Mouse (Mus musculus): ENCODE results near the gene Zfp335. TPM values are rescaled to one million over a fixed set of nuclear protein-coding genes. Genes with fewer than 3 reads are reported as not detected.

Gene Zfp335
- 16.2 and 16.9 TPM in 2 replicates for polyA plus RNA-seq (2015; fragmentation: Nextera tagmentation; extraction: Ambion mirVana)

DNA sequence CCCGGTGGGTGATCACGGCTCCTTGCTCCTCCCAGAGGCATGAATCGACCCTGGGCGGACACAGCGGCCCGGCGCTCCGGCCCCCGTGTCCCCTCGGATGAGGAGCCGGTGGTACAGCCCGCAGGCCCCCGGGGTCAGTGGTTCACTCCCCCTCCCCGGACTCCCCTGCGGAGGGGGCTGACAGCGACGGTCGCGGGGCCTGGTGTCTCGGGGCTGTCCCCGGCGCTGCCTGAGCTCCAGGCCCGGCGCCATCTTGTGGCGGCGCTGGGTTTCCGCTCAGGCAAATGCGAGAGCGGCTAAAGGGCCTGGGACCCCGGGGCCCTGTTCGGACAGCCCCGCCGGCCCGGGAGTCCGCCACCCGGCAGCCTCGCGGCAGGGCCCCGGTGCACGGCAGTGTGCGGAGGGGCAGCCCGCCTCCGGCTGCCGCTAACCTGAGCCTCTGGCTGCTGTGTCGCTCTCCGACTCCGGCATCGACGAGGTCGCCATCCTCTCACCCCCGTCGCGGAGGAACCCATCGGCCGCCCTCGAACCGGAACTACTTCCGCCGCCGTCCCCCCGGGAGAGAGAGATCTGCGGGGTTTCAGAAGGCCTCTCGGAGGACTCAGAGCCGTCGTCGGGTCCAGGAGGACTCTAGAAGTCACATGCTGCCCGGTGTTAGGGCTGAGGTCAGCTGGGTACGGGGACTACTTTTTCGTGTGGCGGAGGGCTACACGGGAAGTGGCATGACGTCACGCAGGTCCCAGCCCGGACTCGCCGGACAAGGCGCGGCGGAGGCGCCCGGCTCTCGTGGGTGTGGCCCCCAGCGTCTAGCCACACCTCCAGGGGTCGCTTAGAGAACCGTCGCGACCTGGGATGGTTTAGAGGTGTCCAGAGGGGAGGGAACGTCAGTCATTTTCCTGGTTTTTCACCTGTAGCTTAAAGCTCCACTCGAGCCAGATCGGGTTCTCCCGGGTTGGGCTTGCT is at the start of gene Zfp335:
Gene Zfp335, minus strand, starts transcription at position 672 of the 963 bp plus-strand sequence.
- H3K9me3 ChIP-seq (replicated peaks; ENCODE audit: control insufficient read depth, low read length, poor library complexity, severe bottlenecking), result no peaks in the 10 kb centered on the region
- no peaks in the 10 kb centered on the region for H3K27me3 ChIP-seq (ENCODE audit: control insufficient read depth, insufficient read depth, low read depth, low read length)
- H3K4me1 ChIP-seq (ENCODE audit: control insufficient read depth, insufficient read depth, low read length), result peaks cover 19% of the 10 kb centered on the region
- peak within 1 kb of the TSS; percentile 95 for H3K9ac ChIP-seq (ENCODE audit: low read depth, low read length)
- peak within 1 kb of the TSS; percentile 100 for H3K27ac ChIP-seq (ENCODE audit: low read length)
- peak within 1 kb of the TSS; percentile 72 for H3K4me3 ChIP-seq (ENCODE audit: low read depth, low read length)
- under 1% methylated on average over 90 of the region's 91 CpGs for WGBS
- peak within 1 kb of the TSS; percentile 92 for H3K4me2 ChIP-seq (ENCODE audit: low read length)
- H3K36me3 ChIP-seq (ENCODE audit: control insufficient read depth, insufficient read depth, low read length), result peaks cover 20% of the 10 kb centered on the region
- peak; percentile 89 for ATAC-seq

GRCm38 (mm10) chr2:164960716-164961441 is 49.3 kb upstream of the Zfp335 start, which contains the start of gene Slc12a5:
TSS of gene Slc12a5 (plus strand) at chr2:164960802.
- H3K27ac ChIP-seq (ENCODE audit: low read length), result peak within 1 kb of the TSS; percentile 74
- peak within 1 kb of the TSS; percentile 55 for H3K4me2 ChIP-seq (ENCODE audit: low read length)
- peak within 1 kb of the TSS; percentile 58 for H3K4me3 ChIP-seq (ENCODE audit: low read depth, low read length)
- H3K27me3 ChIP-seq (ENCODE audit: control insufficient read depth, insufficient read depth, low read depth, low read length), result no peaks in the 10 kb centered on the region
- no peaks in the 10 kb centered on the region for H3K36me3 ChIP-seq (ENCODE audit: control insufficient read depth, insufficient read depth, low read length)
- peak within 1 kb of the TSS; percentile 64 for H3K9ac ChIP-seq (ENCODE audit: low read depth, low read length)
- peak; percentile 43 for ATAC-seq
- WGBS, result 3% methylated on average over 31 of the region's 54 CpGs
- peaks cover 40% of the 10 kb centered on the region for H3K4me1 ChIP-seq (ENCODE audit: control insufficient read depth, insufficient read depth, low read length)
- H3K9me3 ChIP-seq (replicated peaks; ENCODE audit: control insufficient read depth, low read length, poor library complexity, severe bottlenecking), result no peaks in the 10 kb centered on the region; the same call in 1 of the 2 replicates

DNA sequence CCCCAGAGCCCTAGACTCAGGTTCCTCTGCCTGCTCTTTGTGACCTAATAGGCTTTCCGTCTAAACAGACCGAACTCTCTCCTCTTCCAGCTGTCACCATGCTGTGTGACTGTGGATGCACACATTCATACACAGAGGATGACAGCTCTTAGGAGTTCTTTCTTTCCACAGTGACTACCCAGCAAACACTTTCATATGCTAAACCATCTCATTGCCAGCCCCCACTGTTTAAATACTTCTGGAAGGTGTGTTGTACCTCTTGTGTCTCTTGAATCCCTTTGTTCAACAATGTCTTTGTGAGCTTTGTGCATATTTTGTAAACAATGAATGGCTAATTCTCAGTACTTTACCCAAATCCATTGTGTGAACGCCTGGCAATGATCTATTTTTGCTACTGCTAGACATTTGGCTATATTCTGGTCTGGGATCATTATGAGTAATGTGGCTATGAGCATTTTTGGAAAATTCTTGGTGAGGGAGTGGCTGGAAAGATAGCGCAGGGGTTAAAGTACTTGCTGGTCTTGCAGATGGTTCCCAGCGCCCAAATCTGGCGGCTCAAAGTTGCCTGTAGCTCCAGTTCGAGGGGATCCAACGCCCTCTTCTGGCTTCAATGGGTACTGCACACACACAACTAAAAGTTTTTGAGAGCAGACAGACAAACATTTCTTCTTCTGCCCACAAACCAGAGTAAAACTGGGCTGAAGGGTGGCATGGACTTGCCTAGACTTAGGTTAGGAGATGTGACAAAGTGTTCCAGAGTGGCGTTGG is 46.2 kb upstream of the Zfp335 start:
- no peak overlapping the region for H3K9ac ChIP-seq (ENCODE audit: low read depth, low read length)
- no peaks in the 10 kb centered on the region for H3K36me3 ChIP-seq (ENCODE audit: control insufficient read depth, insufficient read depth, low read length)
- no peaks in the 10 kb centered on the region; the same call in 1 of the 2 replicates for H3K9me3 ChIP-seq (replicated peaks; ENCODE audit: control insufficient read depth, low read length, poor library complexity, severe bottlenecking)
- ATAC-seq, result no peak
- no peak overlapping the region for H3K27ac ChIP-seq (ENCODE audit: low read length)
- WGBS, result 63% methylated on average over 9 of the region's 9 CpGs
- no peaks in the 10 kb centered on the region for H3K27me3 ChIP-seq (ENCODE audit: control insufficient read depth, insufficient read depth, low read depth, low read length)
- no peak overlapping the region for H3K4me2 ChIP-seq (ENCODE audit: low read length)
- H3K4me1 ChIP-seq (ENCODE audit: control insufficient read depth, insufficient read depth, low read length), result peaks cover 19% of the 10 kb centered on the region
- no peak overlapping the region for H3K4me3 ChIP-seq (ENCODE audit: low read depth, low read length)

DNA sequence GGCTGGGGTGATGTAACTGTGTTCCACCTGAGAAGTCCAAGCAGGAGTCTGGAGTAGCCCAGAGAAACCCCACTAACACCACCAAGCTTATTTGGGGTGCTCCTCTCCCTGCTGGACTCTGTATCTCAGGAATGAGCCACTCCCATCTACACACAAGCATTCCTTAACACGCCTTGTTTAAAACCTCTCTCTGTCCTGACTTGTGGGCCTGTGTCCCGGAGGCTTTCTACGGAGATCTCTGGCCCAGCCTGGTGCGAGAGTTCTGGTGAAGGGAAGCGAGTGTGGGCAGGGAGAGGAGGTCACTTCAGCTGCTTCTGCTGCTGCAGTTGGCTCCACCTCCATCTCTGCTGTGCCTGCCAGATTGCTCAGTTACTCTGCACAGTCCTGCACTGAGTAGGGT is 44.6 kb upstream of the Zfp335 start:
- Histone ChIP-seq H3K4me1 (ENCODE audit: control insufficient read depth, insufficient read depth, low read length) (peaks cover 11% of the 10 kb centered on the region; the same call in 1 of the 2 replicates), H3K27me3 (ENCODE audit: control insufficient read depth, insufficient read depth, low read depth, low read length) (peaks cover 4% of the 10 kb centered on the region), H3K36me3 (ENCODE audit: control insufficient read depth, insufficient read depth, low read length) (no peaks in the 10 kb centered on the region), H3K4me2 (ENCODE audit: low read length) (no peak overlapping the region), H3K9me3 (replicated peaks; ENCODE audit: control insufficient read depth, low read length, poor library complexity, severe bottlenecking) (no peaks in the 10 kb centered on the region; the same call in 1 of the 2 replicates), H3K4me3 (ENCODE audit: low read depth, low read length) (no peak overlapping the region), H3K27ac (ENCODE audit: low read length) (no peak overlapping the region), H3K9ac (ENCODE audit: low read depth, low read length) (no peak overlapping the region)
- WGBS, result 73% methylated on average over 5 of the region's 5 CpGs
- no peak for ATAC-seq

- H3K36me3 ChIP-seq (ENCODE audit: control insufficient read depth, insufficient read depth, low read length), result no peaks in the 10 kb centered on the region
- no peak overlapping the region for H3K9ac ChIP-seq (ENCODE audit: low read depth, low read length)
- ATAC-seq, result no peak
- no peak overlapping the region for H3K4me3 ChIP-seq (ENCODE audit: low read depth, low read length)
- no peak overlapping the region for H3K27ac ChIP-seq (ENCODE audit: low read length)
- WGBS, result 71% methylated on average over 4 of the region's 4 CpGs
- no peaks in the 10 kb centered on the region; the same call in 1 of the 2 replicates for H3K9me3 ChIP-seq (replicated peaks; ENCODE audit: control insufficient read depth, low read length, poor library complexity, severe bottlenecking)
- H3K4me1 ChIP-seq (ENCODE audit: control insufficient read depth, insufficient read depth, low read length), result peaks cover 11% of the 10 kb centered on the region; the same call in 1 of the 2 replicates
- H3K4me2 ChIP-seq (ENCODE audit: low read length), result no peak overlapping the region
- peaks cover 9% of the 10 kb centered on the region for H3K27me3 ChIP-seq (ENCODE audit: control insufficient read depth, insufficient read depth, low read depth, low read length)
Observed at GRCm38 (mm10) chr2:164955725-164956124, 44.2 kb upstream of the Zfp335 start.

DNA sequence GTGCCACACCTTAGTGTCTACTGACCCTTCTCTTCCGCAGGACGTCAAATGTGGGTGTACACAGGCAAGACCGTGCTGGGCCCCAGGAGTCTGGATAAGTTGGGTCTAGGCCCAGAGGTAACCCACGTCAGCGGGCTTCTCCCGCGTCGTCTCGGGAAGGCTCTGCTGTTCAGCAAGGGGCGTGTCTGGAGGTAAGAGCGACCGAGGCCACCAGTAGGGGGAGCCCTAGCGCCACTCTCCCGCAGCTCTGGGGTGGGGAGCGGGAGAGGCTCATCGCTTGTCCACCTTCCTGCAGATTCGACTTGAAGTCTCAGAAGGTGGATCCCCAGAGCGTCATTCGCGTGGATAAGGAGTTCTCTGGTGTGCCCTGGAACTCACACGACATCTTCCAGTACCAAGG is 41.7 kb upstream of the Zfp335 start:
- 1% methylated on average over 21 of the region's 21 CpGs for WGBS
- H3K9me3 ChIP-seq (replicated peaks; ENCODE audit: control insufficient read depth, low read length, poor library complexity, severe bottlenecking), result no peaks in the 10 kb centered on the region; the same call in 1 of the 2 replicates
- H3K27me3 ChIP-seq (ENCODE audit: control insufficient read depth, insufficient read depth, low read depth, low read length), result peaks cover 33% of the 10 kb centered on the region
- H3K4me3 ChIP-seq (ENCODE audit: low read depth, low read length), result no peak overlapping the region
- peaks cover 13% of the 10 kb centered on the region for H3K4me1 ChIP-seq (ENCODE audit: control insufficient read depth, insufficient read depth, low read length)
- no peaks in the 10 kb centered on the region for H3K36me3 ChIP-seq (ENCODE audit: control insufficient read depth, insufficient read depth, low read length)
- peak; percentile 57 for ATAC-seq
- no peak overlapping the region for H3K27ac ChIP-seq (ENCODE audit: low read length)
- H3K9ac ChIP-seq (ENCODE audit: low read depth, low read length), result 0 out of 2 replicates have a peak overlapping the region, but pooled peaks have one; percentile 4
- H3K4me2 ChIP-seq (ENCODE audit: low read length), result peak overlapping the region; percentile 40

GRCm38 (mm10) chr2:164952448-164952847 is 40.9 kb upstream of the Zfp335 start:
- peaks cover 33% of the 10 kb centered on the region for H3K27me3 ChIP-seq (ENCODE audit: control insufficient read depth, insufficient read depth, low read depth, low read length)
- H3K27ac ChIP-seq (ENCODE audit: low read length), result no peak overlapping the region
- 41% methylated on average over 13 of the region's 13 CpGs for WGBS

DNA sequence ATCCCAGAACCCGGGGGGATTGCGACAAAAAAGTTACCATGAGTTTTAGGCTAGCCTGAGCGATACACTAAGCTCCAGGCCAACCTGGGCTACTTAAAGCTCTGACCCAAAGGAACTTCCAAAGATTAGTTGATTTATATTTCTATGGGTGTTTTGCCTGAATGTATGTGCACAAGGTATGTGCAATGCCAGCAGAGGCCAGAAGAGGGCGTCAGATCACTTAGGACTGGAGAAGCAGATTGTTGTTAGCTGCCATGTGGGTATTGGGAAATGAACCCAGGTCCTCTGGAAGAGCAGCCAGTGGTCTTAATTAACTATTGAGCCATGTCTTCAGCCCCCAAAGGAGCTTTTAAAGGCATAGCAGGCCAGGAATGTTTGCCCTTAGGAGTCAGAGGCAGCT is 40.2 kb upstream of the Zfp335 start:
- peaks cover 15% of the 10 kb centered on the region for H3K4me1 ChIP-seq (ENCODE audit: control insufficient read depth, insufficient read depth, low read length)
- H3K27ac ChIP-seq (ENCODE audit: low read length), result no peak overlapping the region
- no peaks in the 10 kb centered on the region; the same call in 1 of the 2 replicates for H3K9me3 ChIP-seq (replicated peaks; ENCODE audit: control insufficient read depth, low read length, poor library complexity, severe bottlenecking)
- 81% methylated on average over 4 of the region's 4 CpGs for WGBS
- peaks cover 36% of the 10 kb centered on the region for H3K27me3 ChIP-seq (ENCODE audit: control insufficient read depth, insufficient read depth, low read depth, low read length)
- H3K4me3 ChIP-seq (ENCODE audit: low read depth, low read length), result no peak overlapping the region
- no peak for ATAC-seq
- H3K9ac ChIP-seq (ENCODE audit: low read depth, low read length), result no peak overlapping the region
- no peaks in the 10 kb centered on the region for H3K36me3 ChIP-seq (ENCODE audit: control insufficient read depth, insufficient read depth, low read length)
- no peak overlapping the region for H3K4me2 ChIP-seq (ENCODE audit: low read length)

More at GRCm38 (mm10) chr2:164952448-164952847, 40.9 kb upstream of the Zfp335 start:
- Histone ChIP-seq H3K4me3 (ENCODE audit: low read depth, low read length) (no peak overlapping the region), H3K36me3 (ENCODE audit: control insufficient read depth, insufficient read depth, low read length) (no peaks in the 10 kb centered on the region), H3K9ac (ENCODE audit: low read depth, low read length) (no peak overlapping the region), H3K9me3 (replicated peaks; ENCODE audit: control insufficient read depth, low read length, poor library complexity, severe bottlenecking) (no peaks in the 10 kb centered on the region; the same call in 1 of the 2 replicates), H3K4me2 (ENCODE audit: low read length) (no peak overlapping the region), H3K4me1 (ENCODE audit: control insufficient read depth, insufficient read depth, low read length) (peaks cover 15% of the 10 kb centered on the region)
- no peak for ATAC-seq
